Mouse (Mus musculus) ES-Bruce4 (cell line): ENCODE measurements around the gene B3galt2. TPM values are rescaled to one million over a fixed set of nuclear protein-coding genes. Genes with fewer than 3 reads are reported as not detected.

Experiments
- H3K27ac ChIP-seq: 2 replicates; pipeline ENCODE4 v1.5.1; 2012; ENCODE audit warnings: low read length, inconsistent platforms; ENCODE audit not compliant: insufficient read depth
- H3K27me3 ChIP-seq: 2 replicates; pipeline ENCODE4 v1.6.1; 2012; ENCODE audit warnings: mild to moderate bottlenecking, low read length, inconsistent platforms; ENCODE audit not compliant: control insufficient read depth, poor library complexity, insufficient read depth, severe bottlenecking
- H3K36me3 ChIP-seq: 2 replicates; pipeline ENCODE4 v1.6.1; 2012; ENCODE audit warnings: inconsistent platforms, mild to moderate bottlenecking, low read length, moderate library complexity; ENCODE audit not compliant: control insufficient read depth, poor library complexity, insufficient read depth, severe bottlenecking
- H3K4me1 ChIP-seq: one replicate; pipeline ENCODE4 v1.8.1; 2011; ENCODE audit warnings: low read length; ENCODE audit not compliant: control insufficient read depth, insufficient read depth
- H3K4me3 ChIP-seq: 2 replicates; pipeline ENCODE4 v1.5.1; 2011; ENCODE audit warnings: low read depth, mild to moderate bottlenecking, low read length
- H3K9ac ChIP-seq: 2 replicates; pipeline ENCODE4 v1.6.1; 2012; ENCODE audit warnings: low read depth, mild to moderate bottlenecking, inconsistent platforms; ENCODE audit not compliant: poor library complexity, severe bottlenecking
- H3K9me3 ChIP-seq: replicated peaks from 2 replicates; pipeline ENCODE4 v1.6.1; 2012; ENCODE audit warnings: mild to moderate bottlenecking, low read length, inconsistent platforms; ENCODE audit not compliant: control insufficient read depth, poor library complexity, insufficient read depth, severe bottlenecking
- CTCF ChIP-seq: IDR thresholded peaks from one replicate; pipeline ENCODE4 v1.8.1; 2011; ENCODE audit warnings: low read depth, low read length
- EP300 ChIP-seq: IDR thresholded peaks from 2 replicates; pipeline ENCODE4 v1.6.1; 2011; ENCODE audit warnings: low read depth, low read length; ENCODE audit not compliant: insufficient read depth
- POLR2A ChIP-seq: IDR thresholded peaks from one replicate; pipeline ENCODE4 v1.8.1; 2011; ENCODE audit warnings: low read length; ENCODE audit not compliant: insufficient read depth
- polyA plus RNA-seq: library from polyadenylated mRNA; stranded (reverse); fragments of >200 nt; gene quantifications from 2 replicates; pipeline ENCODE4 v1.2.4, GENCODE M21; 2011; ENCODE audit warnings: low read depth; ENCODE audit not compliant: missing spikeins, insufficient read depth, insufficient read length

B3galt2 gene
- polyA plus RNA-seq, 1 experiment = not detected

- Histone ChIP-seq H3K4me1 (no peaks in the 10 kb centered on the region), H3K9ac (no peak overlapping the region), H3K4me3 (no peak overlapping the region), H3K36me3 (peaks cover 13% of the 10 kb centered on the region; the same call in 1 of the 2 replicates), H3K27ac (no peak overlapping the region), H3K9me3 (no peaks in the 10 kb centered on the region), H3K27me3 (no peaks in the 10 kb centered on the region)
- TF ChIP-seq EP300 (no peak), POLR2A (no peak)
These were observed 17.8 kb upstream of the B3galt2 start for GRCm38 (mm10) chr1:143622634-143623033.

GRCm38 (mm10) chr1:143631337-143631736, 9.1 kb upstream of the B3galt2 start:
- H3K4me3 ChIP-seq = no peak overlapping the region
- no peak overlapping the region for H3K27ac ChIP-seq
- no peaks in the 10 kb centered on the region for H3K9me3 ChIP-seq
- TF ChIP-seq EP300 (no peak), CTCF (no peak), POLR2A (no peak)
- H3K36me3 ChIP-seq = peaks cover 8% of the 10 kb centered on the region; the same call in 1 of the 2 replicates
- no peak overlapping the region for H3K9ac ChIP-seq
- no peaks in the 10 kb centered on the region for H3K27me3 ChIP-seq
- no peaks in the 10 kb centered on the region for H3K4me1 ChIP-seq

- no peaks in the 10 kb centered on the region for H3K27me3 ChIP-seq
- H3K27ac ChIP-seq = no peak overlapping the region
- peaks cover 1% of the 10 kb centered on the region for H3K4me1 ChIP-seq
- H3K4me3 ChIP-seq = no peak overlapping the region
- H3K36me3 ChIP-seq = peaks cover 2% of the 10 kb centered on the region; the same call in 1 of the 2 replicates
- TF ChIP-seq POLR2A = no peak
- no peak for TF ChIP-seq CTCF
- TF ChIP-seq EP300 = no peak
- H3K9me3 ChIP-seq = no peaks in the 10 kb centered on the region
- H3K9ac ChIP-seq = no peak overlapping the region
These were observed 8.1 kb upstream of the B3galt2 start for GRCm38 (mm10) chr1:143632361-143632760.

- H3K9ac ChIP-seq = no peak overlapping the region
- no peaks in the 10 kb centered on the region for H3K27me3 ChIP-seq
- H3K36me3 ChIP-seq = peaks cover 2% of the 10 kb centered on the region; the same call in 1 of the 2 replicates
- 0 out of 2 replicates have a peak overlapping the region, but pooled peaks have one; percentile 71 for H3K27ac ChIP-seq
- H3K9me3 ChIP-seq = no peaks in the 10 kb centered on the region
- H3K4me1 ChIP-seq = peaks cover 1% of the 10 kb centered on the region
- TF ChIP-seq POLR2A (no peak), CTCF (no peak), EP300 (no peak)
- H3K4me3 ChIP-seq = no peak overlapping the region
These were observed 7.4 kb upstream of the B3galt2 start for GRCm38 (mm10) chr1:143632854-143633587.

- Histone ChIP-seq H3K27ac (no peak overlapping the region), H3K4me3 (no peak overlapping the region), H3K9me3 (no peaks in the 10 kb centered on the region), H3K36me3 (no peaks in the 10 kb centered on the region), H3K27me3 (no peaks in the 10 kb centered on the region), H3K9ac (no peak overlapping the region), H3K4me1 (no peaks in the 10 kb centered on the region)
- TF ChIP-seq CTCF (no peak), EP300 (no peak), POLR2A (no peak)
These were observed 3.8 kb downstream of the B3galt2 start for GRCm38 (mm10) chr1:143644221-143644620.

- Histone ChIP-seq H3K27me3 (no peaks in the 10 kb centered on the region), H3K9me3 (no peaks in the 10 kb centered on the region), H3K36me3 (no peaks in the 10 kb centered on the region), H3K4me3 (no peak overlapping the region), H3K9ac (no peak overlapping the region), H3K4me1 (no peaks in the 10 kb centered on the region), H3K27ac (no peak overlapping the region)
- TF ChIP-seq EP300 (no peak), CTCF (no peak), POLR2A (no peak)
These were observed 4.9 kb downstream of the B3galt2 start for GRCm38 (mm10) chr1:143645386-143645785.
